Mouse (Mus musculus) MEL (cell line): ENCODE data around the gene Bcas3. TPM values are rescaled to one million over a fixed set of nuclear protein-coding genes. Genes with fewer than 3 reads are reported as not detected.

Source experiments
- DNase-seq: peaks from one replicate; pipeline ENCODE4 v3.0.0; 2011; ENCODE audit warnings: low read depth, low spot score
- H3K27ac ChIP-seq: 2 replicates; pipeline ENCODE4 v1.5.1; 2012; ENCODE audit warnings: low read depth, mild to moderate bottlenecking, control low read depth, low read length, moderate library complexity; ENCODE audit not compliant: control insufficient read depth
- H3K27me3 ChIP-seq, 2 experiments: fragments of 150-350 bp in 1 of 2; sonication (generic) in 1 of 2; 2 replicates each; pipeline ENCODE4 v1.6.1; 2012; ENCODE audit warnings: low read length in 2 of 2, mild to moderate bottlenecking in 2 of 2, improper control_type of control experiment in 1 of 2, moderate library complexity in 1 of 2; ENCODE audit not compliant: insufficient read depth in 2 of 2, control insufficient read depth in 1 of 2
- H3K36me3 ChIP-seq, 2 experiments: 2 replicates each; pipeline ENCODE4 v1.6.1; 2012 to 2014; ENCODE audit warnings: low read length in 2 of 2, improper control_type of control experiment in 1 of 2, inconsistent platforms in 1 of 2, mild to moderate bottlenecking in 1 of 2; ENCODE audit not compliant: insufficient read depth in 2 of 2, control insufficient read depth in 1 of 2
- H3K4me1 ChIP-seq, 2 experiments: fragments of 150-350 bp in 1 of 2; sonication (generic) in 1 of 2; 2 replicates each; pipeline ENCODE4 v1.6.1; 2012; ENCODE audit warnings: low read length in 2 of 2, improper control_type of control experiment in 1 of 2, mild to moderate bottlenecking in 1 of 2; ENCODE audit not compliant: insufficient read depth in 2 of 2, control insufficient read depth in 1 of 2
- H3K4me3 ChIP-seq, 2 experiments: fragments of 150-350 bp in 1 of 2; sonication (generic) in 1 of 2; 2 replicates each; pipeline ENCODE4 v1.5.1; 2012; ENCODE audit warnings: low read depth in 2 of 2, low read length in 2 of 2, mild to moderate bottlenecking in 2 of 2, moderate library complexity in 2 of 2, control low read depth in 1 of 2, improper control_type of control experiment in 1 of 2; ENCODE audit not compliant: control insufficient read depth in 1 of 2, insufficient read depth in 1 of 2
- H3K79me2 ChIP-seq: 2 replicates; pipeline ENCODE4 v1.6.1; 2012; ENCODE audit warnings: mild to moderate bottlenecking, low read length, moderate library complexity; ENCODE audit not compliant: control insufficient read depth, poor library complexity, insufficient read depth
- H3K9ac ChIP-seq: 2 replicates; pipeline ENCODE4 v1.6.1; 2012; ENCODE audit warnings: low read depth, mild to moderate bottlenecking, control low read depth, low read length, moderate library complexity; ENCODE audit not compliant: control insufficient read depth, poor library complexity, severe bottlenecking
- H3K9me3 ChIP-seq: fragments of 150-350 bp; sonication (generic); replicated peaks from 2 replicates; pipeline ENCODE4 v1.6.1; 2012; ENCODE audit warnings: mild to moderate bottlenecking, low read length, improper control_type of control experiment, moderate library complexity; ENCODE audit not compliant: insufficient read depth
- GATA1 ChIP-seq: IDR thresholded peaks from 2 replicates; pipeline ENCODE4 v1.6.1; 2011; ENCODE audit warnings: low read depth, low read length, improper control_type of control experiment
- HCFC1 ChIP-seq: IDR thresholded peaks from 2 replicates; pipeline ENCODE4 v1.6.1; 2012; ENCODE audit warnings: low read depth, mild to moderate bottlenecking, inconsistent platforms, low read length, improper control_type of control experiment, moderate library complexity
- MAX ChIP-seq: IDR thresholded peaks from 2 replicates; pipeline ENCODE4 v1.6.1; 2011; ENCODE audit warnings: low read length, improper control_type of control experiment
- MAZ ChIP-seq: IDR thresholded peaks from 2 replicates; pipeline ENCODE4 v1.6.1; 2012; ENCODE audit warnings: low read depth, mild to moderate bottlenecking, inconsistent platforms, low read length, improper control_type of control experiment
- MYC ChIP-seq: IDR thresholded peaks from 2 replicates; pipeline ENCODE4 v1.6.1; 2011; ENCODE audit warnings: low read depth, mild to moderate bottlenecking, low read length, improper control_type of control experiment, moderate library complexity
- POLR2A ChIP-seq, 2 experiments: IDR thresholded peaks; 2 replicates each; pipeline ENCODE4 v1.6.1; 2011 to 2012; ENCODE audit warnings: low read length in 2 of 2, mild to moderate bottlenecking in 2 of 2, control low read depth in 1 of 2, improper control_type of control experiment in 1 of 2, low read depth in 1 of 2, moderate library complexity in 1 of 2; ENCODE audit not compliant: control insufficient read depth in 1 of 2, insufficient read depth in 1 of 2, poor library complexity in 1 of 2
- POLR2AphosphoS5 ChIP-seq: IDR thresholded peaks from 2 replicates; pipeline ENCODE4 v1.6.1; 2012; ENCODE audit warnings: low read depth, borderline replicate concordance, mild to moderate bottlenecking, inconsistent platforms, low read length, moderate library complexity, mixed read lengths
- TAL1 ChIP-seq: IDR thresholded peaks from 2 replicates; pipeline ENCODE4 v1.6.1; 2012; ENCODE audit warnings: mild to moderate bottlenecking, inconsistent platforms, low read length, moderate library complexity, mixed read lengths
- TBP ChIP-seq: IDR thresholded peaks from 2 replicates; pipeline ENCODE4 v1.8.0; 2011; ENCODE audit warnings: low read depth, low read length, improper control_type of control experiment
- TCF12 ChIP-seq: IDR thresholded peaks from 2 replicates; pipeline ENCODE4 v1.6.1; 2014; ENCODE audit warnings: low read depth, mild to moderate bottlenecking, inconsistent platforms, low read length, improper control_type of control experiment, moderate library complexity
- UBTF ChIP-seq: IDR thresholded peaks from 2 replicates; pipeline ENCODE4 v1.6.1; 2012; ENCODE audit warnings: low read depth, mild to moderate bottlenecking, inconsistent platforms, low read length, improper control_type of control experiment, moderate library complexity, borderline replicate concordance; ENCODE audit not compliant: insufficient read depth
- USF1 ChIP-seq: IDR thresholded peaks from 2 replicates; pipeline ENCODE4 v1.6.1; 2014; ENCODE audit warnings: low read depth, mild to moderate bottlenecking, inconsistent platforms, low read length, improper control_type of control experiment, moderate library complexity
- ZC3H11A ChIP-seq: IDR thresholded peaks from 2 replicates; pipeline ENCODE4 v1.6.1; 2012; ENCODE audit warnings: low read depth, mild to moderate bottlenecking, inconsistent platforms, low read length, improper control_type of control experiment
- ZNF384 ChIP-seq: IDR thresholded peaks from 2 replicates; pipeline ENCODE4 v1.6.1; 2012; ENCODE audit warnings: low read depth, mild to moderate bottlenecking, inconsistent platforms, low read length, improper control_type of control experiment
- polyA plus RNA-seq, 2 experiments: library from polyadenylated mRNA; stranded (reverse) in 1 of 2; unstranded in 1 of 2; fragments of >175 nt in 1 of 2; fragments of >200 nt in 1 of 2; gene quantifications; 2 replicates each; pipeline versions ENCODE4 v1.2.1 to v1.2.4; 2012; ENCODE audit warnings: low replicate concordance in 2 of 2, low read depth in 1 of 2; ENCODE audit not compliant: insufficient read length in 2 of 2, insufficient read depth in 1 of 2, missing spikeins in 1 of 2
- total RNA-seq: library from RNA; depleted of rRNA; stranded (reverse); fragments of 300-350 nt; gene quantifications from 2 replicates; pipeline ENCODE4 v1.2.3, GENCODE M21; 2012

Bcas3 gene
- total and polyA plus RNA-seq, 3 experiments = 8.6 to 14.7 TPM; not detected in 1

- H3K9ac ChIP-seq = no peak overlapping the region
- H3K36me3 ChIP-seq = peaks cover 0 to 5% of the 10 kb centered on the region in 2 experiments; a peak in 2 of 4 replicates
Observed at GRCm38 (mm10) chr11:85524841-85525500, 172.0 kb downstream of the Bcas3 start.

GRCm38 (mm10) chr11:85525501-85525885 is 172.5 kb downstream of the Bcas3 start:
- H3K9ac ChIP-seq = no peak overlapping the region
- no peak overlapping the region for H3K4me3 ChIP-seq
- no peaks in the 10 kb centered on the region for H3K27me3 ChIP-seq
- H3K27ac ChIP-seq = no peak overlapping the region
- no peaks in the 10 kb centered on the region for H3K79me2 ChIP-seq
- no peak for DNase-seq
- peaks cover 5 to 12% of the 10 kb centered on the region in 2 experiments; a peak in 3 of 4 replicates for H3K4me1 ChIP-seq
- no peaks in the 10 kb centered on the region for H3K9me3 ChIP-seq
- TF ChIP-seq UBTF (no peak), ZC3H11A (no peak), MAZ (no peak), TAL1 (no peak), POLR2A (IDR thresholded peaks at IDR 0.05; ENCODE audit: control insufficient read depth in 1 of 2, insufficient read depth in 1 of 2, low read depth in 1 of 2, low read length in 2 of 2, poor library complexity in 1 of 2) (no peak), ZNF384 (no peak), MYC (no peak)
- H3K36me3 ChIP-seq = peaks cover 0 to 10% of the 10 kb centered on the region in 2 experiments; a peak in 2 of 4 replicates

More at GRCm38 (mm10) chr11:85524841-85525500, 172.0 kb downstream of the Bcas3 start:
- TF ChIP-seq POLR2AphosphoS5 (no peak), TBP (no peak), GATA1 (no peak), UBTF (no peak), TCF12 (no peak), HCFC1 (no peak), MAX (no peak), USF1 (no peak)
- TF ChIP-seq, all 39 proteins: peak for 0
- Histone ChIP-seq H3K4me1 (peaks cover 0 to 9% of the 10 kb centered on the region in 2 experiments; a peak in 2 of 4 replicates), H3K79me2 (no peaks in the 10 kb centered on the region), H3K27me3 (no peaks in the 10 kb centered on the region), H3K27ac (no peak overlapping the region), H3K4me3 (no peak overlapping the region), H3K9me3 (no peaks in the 10 kb centered on the region)
- DNase-seq = no peak
